Mouse (Mus musculus): ENCODE results near the gene Atic. TPM values are rescaled to one million over a fixed set of nuclear protein-coding genes. Genes with fewer than 3 reads are reported as not detected.

Gene Atic
- total and polyA plus RNA-seq, 3 experiments, result 123 to 223 (median 187) TPM

DNA sequence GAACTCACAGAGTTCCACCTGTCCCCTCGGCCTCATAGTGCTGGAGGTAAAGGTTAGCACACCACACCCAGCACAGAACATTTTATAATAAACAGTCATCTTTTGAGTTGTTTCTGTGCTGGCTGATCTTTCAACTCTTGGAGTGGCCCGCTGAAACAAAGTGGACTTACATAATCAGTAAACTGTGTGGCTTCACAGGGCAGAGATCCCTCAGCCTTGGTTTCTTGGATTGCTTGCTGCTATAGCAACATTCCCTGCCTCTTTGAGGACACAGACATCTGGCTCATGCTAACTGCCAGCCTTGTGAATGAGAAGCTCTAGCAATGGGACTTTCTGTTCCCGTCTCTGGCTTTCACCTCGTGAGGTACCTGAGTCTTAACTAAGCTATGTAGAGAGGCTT is 22.6 kb downstream of the Atic start:
- TF ChIP-seq JUN (IDR thresholded peaks at IDR 0.05; ENCODE audit: insufficient read depth, low read depth, low read length), result no peak
- TF ChIP-seq E2F4 (IDR thresholded peaks at IDR 0.05; ENCODE audit: insufficient replicate concordance, low read depth, low read length), result no peak
- TF ChIP-seq NRF1 (IDR thresholded peaks at IDR 0.05; ENCODE audit: low read depth, low read length), result no peak
- no peak overlapping the region for H3K27ac ChIP-seq (ENCODE audit: insufficient read depth, low read depth)
- H3K4me3 ChIP-seq (replicated peaks in 1 of 3; ENCODE audit: low read depth in 2 of 3, low read length in 2 of 3, poor library complexity in 1 of 3), result no peak overlapping the region
- H3K36me3 ChIP-seq (replicated peaks in 1 of 2; ENCODE audit: control insufficient read depth in 1 of 2, insufficient read depth in 1 of 2, low read length in 1 of 2), result peaks cover 43 to 75% of the 10 kb centered on the region in 2 experiments
- in situ Hi-C loops (cut with MboI; ENCODE audit: low pct_ligation_motif_present, low pct_unique_long_range_greater_than_20kb, low sequenced_read_pairs), result no loop called here
- no peaks in the 10 kb centered on the region for H3K4me1 ChIP-seq (ENCODE audit: control insufficient read depth in 1 of 2, insufficient read depth in 2 of 2)
- H3K79me2 ChIP-seq (replicated peaks; ENCODE audit: control insufficient read depth, extremely low read depth, insufficient read depth, poor library complexity, severe bottlenecking), result no peaks in the 10 kb centered on the region
- no peak for DNase-seq (ENCODE audit: extremely low read depth)
- H3K9me3 ChIP-seq (replicated peaks; ENCODE audit: low read length), result no peaks in the 10 kb centered on the region
- H3K4me2 ChIP-seq (ENCODE audit: insufficient read depth, low read depth, poor library complexity, severe bottlenecking), result no peak overlapping the region
- no peak overlapping the region for H3K9ac ChIP-seq (ENCODE audit: insufficient read depth, low read depth)
- H3K27me3 ChIP-seq (replicated peaks), result no peaks in the 10 kb centered on the region
- dilution Hi-C loops (cut with MboI; ENCODE audit: extremely low pct_ligation_motif_present, extremely low pct_unique_long_range_greater_than_20kb, low sequenced_read_pairs), result no loop called here

DNA sequence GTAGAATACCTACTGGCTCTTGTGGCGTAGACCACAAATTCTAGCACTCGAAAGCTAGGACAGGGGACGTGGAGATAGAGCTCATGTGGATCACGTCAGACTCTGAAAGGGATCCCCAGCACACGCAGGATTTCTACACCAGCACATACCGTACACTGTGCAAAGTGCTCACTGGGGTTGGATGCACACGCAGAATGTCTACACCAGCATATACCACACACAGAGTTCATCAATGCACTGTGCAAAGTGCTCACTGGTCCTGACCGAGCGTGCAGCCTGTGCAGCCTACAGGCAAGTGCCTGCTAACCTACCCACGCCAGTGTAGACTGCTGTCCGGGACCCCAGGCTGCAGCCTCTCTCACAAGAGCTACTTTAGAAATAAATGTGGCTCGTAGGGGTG is 23.5 kb downstream of the Atic start:
- peaks cover 40 to 66% of the 10 kb centered on the region in 2 experiments for H3K36me3 ChIP-seq (replicated peaks in 1 of 2; ENCODE audit: control insufficient read depth in 1 of 2, insufficient read depth in 1 of 2, low read length in 1 of 2)
- no peaks in the 10 kb centered on the region for H3K4me1 ChIP-seq (ENCODE audit: control insufficient read depth in 1 of 2, insufficient read depth in 2 of 2)
- dilution Hi-C loops (cut with MboI; ENCODE audit: extremely low pct_ligation_motif_present, extremely low pct_unique_long_range_greater_than_20kb, low sequenced_read_pairs), result no loop called here
- no peaks in the 10 kb centered on the region for H3K79me2 ChIP-seq (replicated peaks; ENCODE audit: control insufficient read depth, extremely low read depth, insufficient read depth, poor library complexity, severe bottlenecking)
- no peak overlapping the region for H3K9ac ChIP-seq (ENCODE audit: insufficient read depth, low read depth)
- no peak overlapping the region for H3K27ac ChIP-seq (ENCODE audit: insufficient read depth, low read depth)
- no peaks in the 10 kb centered on the region for H3K9me3 ChIP-seq (replicated peaks; ENCODE audit: low read length)
- no peak for DNase-seq (ENCODE audit: extremely low read depth)
- in situ Hi-C loops (cut with MboI; ENCODE audit: low pct_ligation_motif_present, low pct_unique_long_range_greater_than_20kb, low sequenced_read_pairs), result no loop called here
- H3K4me2 ChIP-seq (ENCODE audit: insufficient read depth, low read depth, poor library complexity, severe bottlenecking), result no peak overlapping the region
- TF ChIP-seq USF2 (conservative IDR thresholded peaks at IDR 0.05; ENCODE audit: low read depth, low read length), result no peak
- TF ChIP-seq HCFC1 (IDR thresholded peaks at IDR 0.05; ENCODE audit: low read depth, low read length), result no peak
- TF ChIP-seq MAZ (IDR thresholded peaks at IDR 0.05; ENCODE audit: low read depth, low read length), result no peak
- TF ChIP-seq NELFE (IDR thresholded peaks at IDR 0.05; ENCODE audit: low read depth, low read length), result no peak
- no peak overlapping the region for H3K4me3 ChIP-seq (replicated peaks in 1 of 3; ENCODE audit: low read depth in 2 of 3, low read length in 2 of 3, poor library complexity in 1 of 3)
- no peaks in the 10 kb centered on the region for H3K27me3 ChIP-seq (replicated peaks)

DNA sequence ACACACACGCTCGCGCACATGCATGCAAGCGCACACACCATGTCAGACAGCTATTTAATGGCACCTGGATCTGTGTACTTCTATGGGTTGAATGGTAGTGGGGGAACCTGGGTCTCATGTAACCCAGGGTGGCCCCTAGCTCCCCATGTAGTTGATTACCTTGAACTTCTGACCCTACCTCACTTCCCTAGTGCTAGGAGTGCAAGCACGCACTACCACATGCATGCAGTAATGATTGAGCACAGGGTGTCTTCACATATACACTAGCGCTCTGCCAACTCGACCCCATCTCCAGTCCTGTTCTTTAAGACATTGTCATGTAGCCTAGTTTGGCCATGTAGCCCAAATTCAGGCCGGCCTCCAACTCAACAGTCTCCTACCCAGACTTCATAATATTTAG is 26.4 kb downstream of the Atic start:
- H3K4me3 ChIP-seq (replicated peaks in 1 of 3; ENCODE audit: low read depth in 2 of 3, low read length in 2 of 3, poor library complexity in 1 of 3), result no peak overlapping the region
- H3K9ac ChIP-seq (ENCODE audit: insufficient read depth, low read depth), result no peak overlapping the region
- H3K4me2 ChIP-seq (ENCODE audit: insufficient read depth, low read depth, poor library complexity, severe bottlenecking), result no peak overlapping the region
- no peaks in the 10 kb centered on the region for H3K9me3 ChIP-seq (replicated peaks; ENCODE audit: low read length)
- no peak for DNase-seq (ENCODE audit: extremely low read depth)
- in situ Hi-C loops (cut with MboI; ENCODE audit: low pct_ligation_motif_present, low pct_unique_long_range_greater_than_20kb, low sequenced_read_pairs) (no loop called here), dilution Hi-C loops (cut with MboI; ENCODE audit: extremely low pct_ligation_motif_present, extremely low pct_unique_long_range_greater_than_20kb, low sequenced_read_pairs) (no loop called here)
- H3K79me2 ChIP-seq (replicated peaks; ENCODE audit: control insufficient read depth, extremely low read depth, insufficient read depth, poor library complexity, severe bottlenecking), result no peaks in the 10 kb centered on the region
- TF ChIP-seq NELFE (IDR thresholded peaks at IDR 0.05; ENCODE audit: low read depth, low read length), result no peak
- TF ChIP-seq MEF2A (IDR thresholded peaks at IDR 0.05; ENCODE audit: borderline replicate concordance, low read depth, low read length), result no peak
- no peak overlapping the region for H3K27ac ChIP-seq (ENCODE audit: insufficient read depth, low read depth)
- no peaks in the 10 kb centered on the region for H3K4me1 ChIP-seq (ENCODE audit: control insufficient read depth in 1 of 2, insufficient read depth in 2 of 2)
- peaks cover 15 to 37% of the 10 kb centered on the region in 2 experiments for H3K36me3 ChIP-seq (replicated peaks in 1 of 2; ENCODE audit: control insufficient read depth in 1 of 2, insufficient read depth in 1 of 2, low read length in 1 of 2)
- H3K27me3 ChIP-seq (replicated peaks), result no peaks in the 10 kb centered on the region

Measured in CH12.LX (cell line).